Mouse (Mus musculus): ENCODE measurements around the gene Med24. TPM values are rescaled to one million over a fixed set of nuclear protein-coding genes. Genes with fewer than 3 reads are reported as not detected.

The Med24 gene
- total RNA-seq, 2 experiments from 2014 or later, result 126 TPM

DNA sequence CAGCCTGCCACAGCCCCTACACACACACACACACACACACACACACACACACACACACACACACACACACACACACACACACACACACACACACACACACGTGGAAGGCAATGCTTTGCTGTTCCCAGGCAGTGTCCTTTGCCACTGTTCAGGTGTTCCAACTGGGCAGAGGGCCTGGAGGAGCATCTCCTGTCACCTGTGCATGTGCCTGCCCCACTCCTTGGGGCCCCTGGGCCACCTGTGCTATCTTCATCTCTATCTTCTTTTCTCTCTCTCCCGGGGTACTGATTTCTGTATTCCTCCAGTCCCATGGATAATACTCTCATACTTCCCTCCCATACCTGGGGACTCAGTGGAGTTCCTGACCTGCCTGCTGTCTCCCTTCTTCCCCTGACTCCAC, 37.1 kb upstream of the Med24 start:
- no peak for DNase-seq (ENCODE audit: low spot score in 2 of 2)

DNA sequence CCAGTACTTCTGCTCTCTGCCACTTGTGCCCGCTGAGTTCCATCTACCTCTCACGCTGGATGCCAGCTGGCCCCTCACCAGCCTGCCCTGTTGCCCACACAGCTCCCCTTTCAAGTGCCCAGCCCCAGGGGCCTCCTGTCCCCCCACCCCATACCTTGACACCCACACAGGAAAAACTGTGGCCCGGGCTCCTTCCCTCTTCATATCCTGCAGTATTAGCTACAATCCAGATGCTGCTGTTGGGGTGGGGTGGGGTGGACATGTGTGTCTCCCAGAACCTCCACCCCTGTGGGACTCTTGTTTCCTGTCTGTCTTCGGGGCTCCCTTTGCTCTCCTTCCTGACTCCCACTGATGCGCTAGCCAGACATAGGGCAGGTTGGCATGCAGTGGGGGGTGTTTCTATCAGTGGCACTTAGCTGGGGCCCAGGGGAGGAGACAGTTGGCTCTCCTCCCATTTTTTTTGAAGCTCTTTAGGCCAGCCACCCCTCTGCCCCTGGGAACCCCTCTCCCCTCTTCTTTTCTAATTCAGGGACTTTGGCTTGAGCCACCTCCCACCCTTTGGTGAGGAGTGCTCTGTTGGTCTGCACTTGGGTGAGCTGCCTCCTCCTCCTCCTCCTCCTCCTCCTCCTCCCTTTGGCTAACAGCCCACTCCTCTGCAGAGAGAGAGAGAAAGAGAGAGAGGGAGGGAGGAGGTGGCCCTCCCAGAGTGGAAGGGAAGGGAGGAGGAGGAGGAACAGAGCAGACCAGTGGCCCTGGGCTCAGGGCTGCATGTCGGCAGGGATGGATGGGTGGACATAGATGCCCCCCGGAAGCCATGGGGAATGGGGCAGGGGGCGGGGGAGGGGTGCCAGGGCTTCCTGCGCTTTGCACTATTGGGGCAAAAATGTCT, 36.4 kb upstream of the Med24 start:
- no peak for DNase-seq (ENCODE audit: low spot score in 2 of 2)

DNA sequence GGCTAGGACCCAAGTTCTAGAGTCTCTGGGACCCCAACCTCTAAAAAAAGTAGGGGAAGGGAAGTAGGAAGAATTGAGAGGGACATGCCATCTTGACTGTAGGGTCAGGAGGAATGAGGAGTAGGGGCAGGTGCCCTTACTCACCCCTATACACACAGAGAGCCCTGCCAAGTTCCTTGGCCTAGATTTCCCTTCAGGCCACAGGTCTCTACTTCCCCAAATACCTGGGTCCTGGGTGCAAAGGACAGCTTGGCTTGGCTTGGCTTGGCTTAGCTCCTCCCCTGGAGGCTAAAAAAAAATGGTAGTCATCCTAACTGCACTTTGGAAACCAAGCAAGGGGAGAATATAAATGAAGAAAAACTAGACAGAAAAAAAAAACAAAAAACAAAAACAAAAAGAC, 35.5 kb upstream of the Med24 start:
- no peak for DNase-seq (ENCODE audit: low spot score in 2 of 2)

DNA sequence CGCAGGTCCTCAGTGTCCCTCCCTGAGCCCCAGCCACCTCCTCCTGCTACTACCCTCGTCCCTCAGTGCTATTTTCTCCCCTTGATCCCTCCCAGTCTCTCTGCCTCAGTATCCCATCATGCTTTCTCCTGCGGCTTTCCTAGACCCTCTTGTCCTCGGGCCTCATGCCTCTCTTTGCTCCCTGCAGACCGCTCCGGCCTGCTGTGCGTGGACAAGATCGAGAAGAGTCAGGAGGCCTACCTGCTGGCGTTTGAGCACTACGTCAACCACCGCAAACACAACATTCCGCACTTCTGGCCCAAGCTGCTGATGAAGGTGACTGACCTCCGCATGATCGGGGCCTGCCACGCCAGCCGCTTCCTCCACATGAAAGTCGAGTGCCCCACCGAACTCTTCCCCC, 34.9 kb upstream of the Med24 start:
- DNase-seq (ENCODE audit: low spot score in 2 of 2), result no peak

DNA sequence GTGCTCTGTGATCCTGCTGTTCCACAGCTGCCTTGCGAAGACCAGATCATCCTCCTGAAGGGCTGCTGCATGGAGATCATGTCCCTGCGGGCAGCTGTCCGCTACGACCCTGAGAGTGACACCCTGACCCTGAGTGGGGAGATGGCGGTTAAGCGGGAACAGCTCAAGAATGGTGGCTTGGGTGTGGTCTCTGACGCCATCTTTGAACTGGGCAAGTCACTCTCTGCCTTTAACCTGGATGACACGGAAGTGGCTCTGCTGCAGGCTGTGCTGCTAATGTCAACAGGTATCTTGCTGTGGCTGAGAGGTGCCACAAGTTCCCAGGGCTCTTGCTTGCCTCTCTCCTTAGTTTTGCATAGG, 34.2 kb upstream of the Med24 start:
- no peak for DNase-seq (ENCODE audit: low spot score in 2 of 2)

DNA sequence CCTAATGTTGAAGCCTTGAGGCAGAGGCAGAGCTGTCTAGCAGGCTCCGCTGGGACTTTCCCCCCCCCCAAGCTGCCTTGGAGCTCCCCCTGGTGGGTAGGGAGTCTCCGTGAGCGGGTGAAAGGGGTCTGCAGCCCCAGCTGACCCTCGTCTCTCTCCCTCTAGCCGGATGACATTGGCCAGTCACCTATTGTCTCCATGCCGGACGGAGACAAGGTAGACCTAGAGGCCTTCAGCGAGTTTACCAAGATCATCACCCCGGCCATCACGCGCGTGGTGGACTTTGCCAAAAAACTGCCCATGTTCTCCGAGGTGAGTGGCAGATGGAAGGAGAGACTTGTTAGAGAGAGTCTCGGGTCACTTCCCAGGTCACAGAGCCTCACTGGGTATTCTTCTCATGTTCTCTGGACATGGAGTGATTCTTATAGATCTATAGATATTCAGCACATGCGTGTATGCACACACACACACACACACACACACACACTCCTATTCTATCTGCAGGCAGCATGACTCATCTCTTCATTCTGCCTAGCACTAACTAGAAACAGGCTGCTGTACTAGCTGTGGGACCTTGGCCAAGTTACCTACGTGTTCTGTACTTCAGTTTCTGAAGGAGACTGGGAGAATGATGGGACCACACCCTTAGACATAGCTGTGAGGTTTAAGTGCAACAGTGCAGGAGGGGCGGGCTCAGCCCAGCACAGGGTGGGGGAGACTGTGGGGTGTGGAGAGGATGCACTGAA, 33.7 kb upstream of the Med24 start:
- DNase-seq (ENCODE audit: low spot score in 2 of 2), result peak in 1 of 2 experiments; percentile 62

DNA sequence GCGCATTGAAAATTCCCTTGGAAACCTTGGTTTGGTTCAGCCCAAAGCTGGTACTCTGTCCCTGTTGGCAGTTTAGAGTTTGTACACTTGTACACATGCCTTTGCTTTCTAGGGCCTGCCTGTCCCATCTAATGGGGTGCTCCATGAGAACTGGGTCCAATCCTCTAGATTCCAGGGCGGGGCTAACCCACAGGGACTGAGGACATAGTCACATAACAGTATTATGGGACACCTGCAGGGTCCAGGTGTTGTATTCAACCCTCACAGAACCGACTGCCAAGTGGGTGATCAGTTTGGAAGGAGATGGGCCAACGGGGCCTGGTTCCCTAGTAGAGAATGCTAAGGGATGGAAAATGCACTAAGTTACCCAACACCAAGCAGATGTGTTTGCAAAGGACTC, 32.7 kb upstream of the Med24 start:
- no peak for DNase-seq (ENCODE audit: low spot score in 2 of 2)

DNA sequence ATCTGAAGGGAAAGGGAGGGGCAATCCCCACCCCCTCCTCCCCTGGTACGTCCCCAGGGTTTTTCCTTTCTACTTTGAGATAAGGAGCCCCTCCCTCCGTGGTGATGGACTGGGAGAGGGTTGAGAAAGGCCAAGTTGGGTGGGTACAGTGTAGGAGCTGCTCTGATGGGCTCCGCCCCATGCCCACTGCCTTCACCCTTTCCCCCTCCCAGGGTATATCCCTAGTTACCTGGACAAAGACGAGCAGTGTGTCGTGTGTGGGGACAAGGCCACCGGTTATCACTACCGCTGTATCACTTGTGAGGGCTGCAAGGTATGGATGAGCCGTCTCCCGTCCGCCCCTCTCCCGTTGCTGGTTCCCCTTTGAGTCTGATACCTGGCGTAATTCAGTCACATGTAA, 27.5 kb upstream of the Med24 start:
- no peak for DNase-seq (ENCODE audit: low spot score in 2 of 2)

DNA sequence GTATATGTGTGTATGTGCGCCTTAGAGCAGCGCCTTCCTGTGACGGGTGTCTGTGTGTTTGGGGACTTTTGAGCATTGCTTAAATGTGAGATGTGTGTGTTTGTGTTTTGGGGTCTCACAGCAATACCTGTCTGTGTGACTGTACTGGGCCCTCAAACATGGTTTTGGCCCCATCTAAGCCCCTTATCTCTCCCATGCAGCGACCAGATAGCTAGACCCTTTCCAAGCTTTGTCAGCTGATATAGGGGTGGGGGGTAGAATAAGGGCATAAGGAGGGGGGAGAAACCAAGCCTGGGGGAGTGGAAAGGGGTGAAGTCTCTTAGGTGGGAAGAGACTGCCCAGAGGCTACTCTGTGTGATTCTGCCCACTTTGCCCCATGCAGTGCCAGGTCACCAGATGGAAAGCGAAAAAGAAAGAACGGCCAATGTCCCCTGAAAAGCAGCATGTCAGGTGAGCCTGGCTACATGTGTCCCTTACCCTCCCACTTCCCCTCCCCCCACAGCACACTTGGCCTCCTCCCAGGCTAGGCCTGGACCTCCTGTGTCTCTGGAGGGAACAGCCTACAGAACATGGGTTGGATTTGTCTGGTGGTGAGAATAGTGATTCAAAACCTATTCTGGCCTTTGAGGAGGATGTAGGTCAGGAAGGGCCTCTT, 26.6 kb upstream of the Med24 start:
- no peak for DNase-seq (ENCODE audit: low spot score in 2 of 2)

DNA sequence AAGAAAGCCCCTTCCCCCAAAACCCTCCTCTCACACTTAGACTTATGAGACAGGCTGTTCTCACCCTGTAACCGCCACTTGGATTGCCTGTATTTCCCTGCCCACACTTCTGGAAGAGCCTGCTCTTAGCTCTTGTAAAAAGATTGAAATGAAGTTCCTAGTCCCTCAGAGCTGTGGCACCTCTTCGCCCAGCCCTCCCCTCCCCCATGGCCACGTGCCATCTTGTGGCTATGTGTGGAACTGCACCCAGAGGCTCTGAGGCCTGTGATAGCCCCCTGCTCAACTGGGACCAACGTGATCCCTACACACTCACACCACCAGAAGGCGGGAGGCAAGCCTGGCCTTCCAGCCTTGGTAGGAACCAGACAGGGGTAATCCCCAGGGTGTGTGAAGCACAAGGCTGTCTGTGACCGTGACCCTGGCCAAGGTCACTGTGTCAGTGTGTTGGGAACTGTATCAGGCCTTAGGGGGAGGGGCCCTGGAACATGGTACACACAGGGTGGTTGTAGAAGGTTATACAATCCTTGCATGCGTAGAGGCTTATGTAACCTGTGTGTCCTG, 25.5 kb upstream of the Med24 start:
- DNase-seq (ENCODE audit: low spot score in 2 of 2), result peak; percentile 51 to 77

DNA sequence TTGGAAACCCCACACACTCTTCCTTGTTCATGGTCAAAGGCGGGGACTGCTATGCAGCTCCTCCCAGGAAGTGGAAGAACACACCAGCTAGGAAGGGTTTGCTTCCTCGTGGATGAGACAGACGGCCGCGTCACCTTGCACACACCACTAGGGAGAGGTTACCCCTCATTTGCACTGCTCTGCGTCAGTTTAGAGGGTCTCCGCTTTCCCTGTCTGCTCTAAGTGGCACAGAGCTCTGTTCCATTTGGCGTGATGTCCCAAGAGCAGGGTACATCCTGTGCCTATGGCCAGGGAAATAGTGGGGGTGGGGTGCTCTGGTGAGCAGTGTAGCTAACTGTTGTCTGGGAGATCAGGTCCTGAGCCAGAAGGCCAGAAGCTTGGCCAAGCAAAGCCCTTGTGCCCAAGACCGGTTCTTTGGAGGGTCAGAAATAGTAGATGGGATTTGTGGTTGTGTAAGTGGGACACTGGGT, 25.0 kb upstream of the Med24 start:
- DNase-seq (ENCODE audit: low spot score in 2 of 2), result peak in 1 of 2 experiments; percentile 59

DNA sequence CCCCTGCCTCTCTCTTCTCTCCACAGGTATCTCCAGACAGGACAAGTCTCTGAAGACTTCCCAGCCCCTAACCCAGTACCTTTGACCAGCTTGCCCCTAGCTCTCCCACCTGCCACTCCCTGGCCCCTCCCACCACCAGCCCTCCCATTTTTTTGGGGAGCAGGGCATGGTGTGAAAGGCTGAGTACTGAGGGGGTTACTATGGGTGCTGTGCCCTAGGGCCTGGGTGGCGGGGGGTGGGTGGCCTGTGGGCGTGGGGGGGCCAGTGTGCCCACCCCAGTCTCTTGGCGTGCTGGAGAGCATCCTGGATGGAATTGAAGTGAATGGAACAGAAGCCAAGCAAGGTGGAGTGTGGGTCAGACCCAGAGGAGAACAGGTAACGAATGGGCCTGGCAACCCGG, 24.0 kb upstream of the Med24 start:
- no peak for DNase-seq (ENCODE audit: low spot score in 2 of 2)

DNA sequence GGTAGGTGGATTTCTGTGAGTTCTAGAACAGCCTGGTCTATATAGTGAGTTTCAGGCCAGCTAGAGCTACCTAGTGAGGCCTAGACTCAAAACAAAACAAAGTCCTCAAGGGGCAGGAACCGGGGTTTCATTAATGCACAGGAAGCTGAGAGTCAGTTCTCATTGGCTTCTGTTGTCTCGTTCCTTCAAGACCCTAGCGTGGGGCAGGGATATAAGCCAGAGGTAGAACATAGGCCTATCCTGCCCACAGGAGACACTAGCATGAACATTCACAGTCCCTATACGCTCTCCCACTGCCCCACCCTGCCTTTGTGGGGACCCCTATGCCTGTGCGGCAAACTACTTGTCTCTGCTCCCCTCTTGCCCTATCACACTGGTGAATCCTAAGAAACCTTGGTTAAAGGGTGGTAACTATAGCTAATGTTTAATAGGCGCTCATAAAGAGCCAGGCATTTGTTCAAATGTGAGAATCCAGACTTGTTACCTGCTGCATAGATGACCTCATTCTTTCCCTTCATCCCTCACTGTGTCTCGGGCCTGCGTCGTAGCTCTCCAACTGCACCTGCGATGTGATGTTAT, 23.4 kb upstream of the Med24 start:
- DNase-seq (ENCODE audit: low spot score in 2 of 2), result no peak

DNA sequence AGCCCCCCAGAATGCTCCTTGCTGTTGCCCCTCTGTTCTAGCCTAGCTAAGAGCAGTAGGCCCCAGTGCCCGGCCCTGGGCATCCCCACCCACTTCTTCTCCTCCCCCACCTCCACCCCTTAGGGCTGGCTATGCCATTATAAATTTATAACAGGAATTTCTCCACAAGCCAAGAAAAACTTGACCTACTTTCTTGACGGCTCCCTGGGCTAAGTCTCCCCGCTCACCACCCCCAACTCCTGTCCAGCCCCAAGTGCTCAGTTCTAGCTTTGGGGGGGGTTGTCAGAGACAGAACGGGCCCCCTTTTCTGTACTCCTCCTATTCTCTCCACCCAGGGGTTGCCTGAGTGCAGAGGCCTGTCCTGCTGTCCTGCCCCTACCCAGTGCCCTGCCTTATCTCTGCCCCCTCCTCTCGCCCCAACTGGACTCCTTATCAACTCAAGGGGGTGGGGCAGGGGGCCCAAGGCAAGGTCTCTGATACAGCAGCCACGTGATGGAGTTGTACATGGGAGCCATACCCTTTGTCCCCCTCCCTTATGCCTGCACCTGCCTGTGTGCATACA, 22.1 kb upstream of the Med24 start:
- peak in 1 of 2 experiments; percentile 3 for DNase-seq (ENCODE audit: low spot score in 2 of 2)

DNA sequence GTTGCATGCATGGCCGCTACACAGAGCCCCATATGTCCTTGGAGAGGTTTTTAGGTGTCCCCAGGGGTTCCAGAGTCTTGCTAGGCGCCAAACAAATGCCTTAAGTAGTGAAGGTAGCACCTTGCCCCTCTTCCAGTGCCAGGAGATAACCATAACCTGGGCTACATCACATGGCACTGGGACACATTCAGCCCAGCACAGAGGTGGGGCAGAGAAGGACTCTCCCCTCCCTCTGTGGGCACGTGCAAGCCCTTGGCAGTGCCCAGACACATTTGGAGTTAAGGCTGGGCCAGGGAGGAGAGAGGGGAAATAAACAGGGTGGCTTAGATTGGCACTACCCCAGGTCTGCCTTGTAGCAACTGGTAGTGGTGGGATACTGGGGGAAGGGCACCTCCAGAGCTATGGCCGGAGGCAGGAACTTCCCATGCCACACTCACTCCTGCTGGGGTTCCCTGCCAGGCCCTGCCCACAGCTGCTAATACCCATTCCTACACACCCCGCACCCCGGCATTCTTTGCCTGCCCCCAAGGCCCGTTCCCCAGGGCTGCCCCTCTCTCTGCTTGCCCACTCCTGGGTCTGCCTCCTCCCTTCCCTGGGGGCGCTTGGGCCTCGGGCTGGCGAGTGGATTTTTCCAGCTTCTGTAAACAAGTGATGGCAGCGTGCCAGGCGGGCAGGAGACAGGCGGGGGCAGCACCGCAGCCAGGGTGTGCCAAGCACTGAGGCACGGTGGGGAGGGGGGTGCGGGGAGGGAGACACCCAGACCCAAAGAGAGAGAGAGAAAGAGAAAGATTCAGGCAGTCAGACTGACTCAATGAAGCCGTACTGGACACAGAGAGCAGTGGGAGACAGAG, 21.3 kb upstream of the Med24 start:
- DNase-seq (ENCODE audit: low spot score in 2 of 2), result peak; percentile 76 to 87

DNA sequence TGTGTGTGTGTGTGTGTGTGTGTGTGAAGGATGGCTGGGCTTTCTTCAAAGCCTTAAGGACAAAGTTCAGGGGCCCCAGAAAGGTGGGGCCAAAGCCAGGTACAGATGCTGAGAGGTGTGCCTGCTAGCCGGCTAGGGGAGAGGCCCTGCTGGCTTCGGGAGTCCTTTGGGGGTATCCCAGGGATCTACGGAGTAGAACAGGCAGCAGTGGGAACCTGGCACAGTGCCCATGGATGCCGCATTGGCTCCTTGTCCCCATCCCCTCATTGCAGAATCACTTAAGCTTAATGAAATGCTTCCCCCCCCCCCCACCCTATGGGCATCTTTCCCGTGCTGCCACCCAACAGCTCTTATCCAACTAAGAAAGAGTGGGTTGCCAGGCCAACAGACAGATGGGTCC, 20.5 kb upstream of the Med24 start:
- DNase-seq (ENCODE audit: low spot score in 2 of 2), result peak in 1 of 2 experiments; percentile 50

DNA sequence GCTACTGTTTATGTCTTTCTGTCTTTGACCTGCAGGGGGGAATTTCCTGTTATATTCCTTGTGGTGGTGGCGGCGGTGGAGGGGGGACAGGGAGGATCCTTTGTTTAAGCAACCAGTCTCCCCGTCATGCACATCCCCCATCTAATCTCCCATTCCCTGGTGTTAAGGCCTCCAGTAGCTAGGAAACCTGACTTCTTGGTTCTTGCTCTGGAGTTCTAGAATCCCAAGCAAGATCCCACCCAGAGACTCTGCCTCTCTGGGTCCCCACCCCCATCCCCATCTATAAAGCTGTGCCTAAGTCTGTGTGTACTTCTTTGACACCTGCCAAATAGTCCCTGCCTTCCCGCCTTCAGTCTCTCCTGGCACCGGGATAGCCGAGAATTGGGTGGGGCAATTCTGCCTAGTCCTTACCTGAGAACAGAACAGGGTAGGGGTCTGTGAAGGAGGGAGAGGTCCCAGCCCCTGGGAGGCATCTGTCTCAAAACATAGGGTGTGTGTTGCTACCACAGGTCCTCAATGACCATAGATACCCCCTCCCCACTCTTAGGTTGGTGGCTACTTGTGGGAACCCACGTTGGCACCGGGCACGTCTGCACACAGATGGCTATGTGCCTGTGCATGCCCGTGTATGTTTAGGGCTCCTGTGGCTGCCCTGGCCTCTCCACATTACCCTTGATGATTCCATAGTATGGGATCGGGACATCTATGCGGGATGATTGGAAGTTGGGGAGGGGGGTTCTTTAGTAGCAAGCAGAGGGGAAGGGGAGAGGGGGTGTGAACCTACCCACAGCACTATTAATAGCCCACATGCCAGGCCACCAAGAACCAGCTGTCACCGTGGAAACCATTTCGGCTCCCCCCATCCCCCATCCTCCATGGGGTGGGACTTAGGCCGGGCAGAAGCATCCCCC, 19.5 kb upstream of the Med24 start:
- DNase-seq (ENCODE audit: low spot score in 2 of 2), result peak in 1 of 2 experiments; percentile 53

DNA sequence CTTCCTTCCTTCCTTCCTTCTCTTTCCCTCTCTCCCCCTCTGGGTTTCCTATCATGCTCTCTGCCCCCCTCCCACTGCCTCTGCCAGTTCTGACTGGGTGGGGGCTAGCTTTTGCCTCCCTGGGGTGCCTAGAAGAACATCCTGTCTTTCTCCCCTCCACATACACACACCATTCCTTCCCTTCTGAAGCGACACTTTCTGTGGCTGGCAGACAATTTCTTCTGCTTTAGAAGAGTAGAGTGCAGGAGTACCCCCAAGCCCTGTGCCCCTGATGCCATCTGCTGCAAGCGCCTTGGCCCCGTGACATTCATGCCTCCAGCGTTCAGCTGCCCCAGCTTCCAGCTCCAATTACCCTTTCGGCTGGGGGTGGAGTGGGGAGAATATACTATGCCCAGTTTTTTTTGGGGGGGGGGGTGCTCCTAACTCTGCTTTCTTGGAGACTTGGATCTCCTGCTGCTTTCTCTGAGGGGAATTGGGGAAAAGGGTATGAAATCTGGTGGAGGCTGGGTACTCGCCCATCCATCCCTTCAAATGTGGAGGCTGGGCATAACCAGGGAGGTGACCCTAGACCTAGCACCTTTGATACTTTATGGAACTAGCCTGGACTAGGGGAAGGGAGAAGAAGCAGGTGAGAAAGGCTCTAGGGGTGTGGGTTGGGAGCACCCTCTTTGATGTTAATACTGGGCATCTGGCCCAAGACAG, 18.7 kb upstream of the Med24 start:
- peak in 1 of 2 experiments; percentile 55 for DNase-seq (ENCODE audit: low spot score in 2 of 2)

Measured in layer of hippocampus, adult 18-20 months (tissue).